Mouse (Mus musculus) splenic B cell, adult 2 months (primary cell): Measurements from ENCODE around the gene Prune1.

ENCODE experiments used
- DNase-seq: peaks from one replicate; pipeline ENCODE4 v3.0.0-alpha.2; 2011; ENCODE audit warnings: low read depth, low spot score
- H3K27me3 ChIP-seq: 2 replicates; pipeline ENCODE4 v1.6.1; 2012; ENCODE audit warnings: mild to moderate bottlenecking, low read length, moderate library complexity, mixed read lengths; ENCODE audit not compliant: control insufficient read depth, poor library complexity, insufficient read depth, severe bottlenecking
- H3K36me3 ChIP-seq: 2 replicates; pipeline ENCODE4 v1.6.1; 2012; ENCODE audit warnings: mild to moderate bottlenecking, low read length, moderate library complexity, mixed read lengths; ENCODE audit not compliant: control insufficient read depth, poor library complexity, insufficient read depth, severe bottlenecking

The Prune1 gene

GRCm38 (mm10) chr3:95281216-95282126 is at the start of gene Prune1, which contains the start of gene Mindy1:
TSS of gene Prune1 (minus strand) at chr3:95282076.
TSS of gene Mindy1 (plus strand) at chr3:95281345.
- peak; percentile 99 for DNase-seq
- no peaks in the 10 kb centered on the region for H3K27me3 ChIP-seq
- H3K36me3 ChIP-seq: no peaks in the 10 kb centered on the region

- no peaks in the 10 kb centered on the region for H3K27me3 ChIP-seq
- peaks cover 6% of the 10 kb centered on the region for H3K36me3 ChIP-seq
These were observed 49.7 kb upstream of the Prune1 start for GRCm38 (mm10) chr3:95331528-95331927.

GRCm38 (mm10) chr3:95328803-95329404 is 47.0 kb upstream of the Prune1 start:
- DNase-seq: no peak
- H3K27me3 ChIP-seq: no peaks in the 10 kb centered on the region
- peaks cover 8% of the 10 kb centered on the region for H3K36me3 ChIP-seq

More at GRCm38 (mm10) chr3:95331528-95331927, 49.7 kb upstream of the Prune1 start:
- no peak for DNase-seq

- no peak for DNase-seq
- Histone ChIP-seq H3K27me3 (no peaks in the 10 kb centered on the region), H3K36me3 (peaks cover 30% of the 10 kb centered on the region)
These were observed 42.7 kb upstream of the Prune1 start for GRCm38 (mm10) chr3:95324454-95325144.

GRCm38 (mm10) chr3:95323429-95323828 is 41.6 kb upstream of the Prune1 start:
- DNase-seq: no peak
- Histone ChIP-seq H3K36me3 (peaks cover 30% of the 10 kb centered on the region), H3K27me3 (no peaks in the 10 kb centered on the region)

GRCm38 (mm10) chr3:95319701-95320625 is 38.1 kb upstream of the Prune1 start:
- Histone ChIP-seq H3K36me3 (peaks cover 22% of the 10 kb centered on the region), H3K27me3 (no peaks in the 10 kb centered on the region)
- no peak for DNase-seq

- H3K27me3 ChIP-seq: no peaks in the 10 kb centered on the region
- H3K36me3 ChIP-seq: peaks cover 22% of the 10 kb centered on the region
- DNase-seq: no peak
These were observed 37.2 kb upstream of the Prune1 start for GRCm38 (mm10) chr3:95319110-95319509.

GRCm38 (mm10) chr3:95318548-95318947 is 36.7 kb upstream of the Prune1 start:
- Histone ChIP-seq H3K27me3 (no peaks in the 10 kb centered on the region), H3K36me3 (peaks cover 20% of the 10 kb centered on the region)
- DNase-seq: no peak

- DNase-seq: peak; percentile 65
- Histone ChIP-seq H3K27me3 (no peaks in the 10 kb centered on the region), H3K36me3 (peaks cover 12% of the 10 kb centered on the region)
These were observed 35.7 kb upstream of the Prune1 start for GRCm38 (mm10) chr3:95317414-95318080.

GRCm38 (mm10) chr3:95315844-95316550 is 34.1 kb upstream of the Prune1 start:
- no peaks in the 10 kb centered on the region for H3K27me3 ChIP-seq
- no peak for DNase-seq
- H3K36me3 ChIP-seq: peaks cover 7% of the 10 kb centered on the region; the same call in 1 of the 2 replicates

- DNase-seq: peak; percentile 87
- H3K27me3 ChIP-seq: no peaks in the 10 kb centered on the region
- H3K36me3 ChIP-seq: peaks cover 2% of the 10 kb centered on the region; the same call in 1 of the 2 replicates
These were observed 33.4 kb upstream of the Prune1 start for GRCm38 (mm10) chr3:95315094-95315843.

- DNase-seq: no peak
- Histone ChIP-seq H3K36me3 (no peaks in the 10 kb centered on the region; the same call in 1 of the 2 replicates), H3K27me3 (no peaks in the 10 kb centered on the region)
These were observed 32.7 kb upstream of the Prune1 start, which contains the start of gene Cers2 for GRCm38 (mm10) chr3:95314486-95315093. TSS of gene Cers2 (plus strand) at chr3:95314791.
